Mouse (Mus musculus) kidney, adult 11 months (tissue): ENCODE measurements around the gene Nrxn3.

ENCODE experiments used
- DNase-seq: peaks from one replicate; pipeline ENCODE4 v3.0.0; 2022

The Nrxn3 gene

DNA sequence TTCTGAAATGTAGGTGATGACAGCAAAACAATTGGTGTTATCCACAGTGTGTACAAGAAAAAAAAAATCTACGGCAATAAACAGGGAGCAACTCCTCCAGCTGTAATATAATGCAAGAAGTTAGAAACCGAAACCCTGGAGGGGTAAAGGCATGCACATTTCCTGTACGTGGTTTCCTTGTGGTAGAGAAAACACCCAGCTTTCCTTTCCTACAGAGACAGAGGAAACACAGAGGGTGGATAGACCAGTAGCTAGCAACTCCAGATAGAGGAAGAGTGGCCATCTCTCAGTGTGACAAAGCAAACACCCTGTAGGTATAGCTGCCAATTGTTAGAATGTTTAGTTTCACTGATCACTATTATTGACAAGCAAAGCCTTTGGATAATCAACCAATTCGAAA lies 642.2 kb downstream of the Nrxn3 start:
- DNase-seq = no peak

DNA sequence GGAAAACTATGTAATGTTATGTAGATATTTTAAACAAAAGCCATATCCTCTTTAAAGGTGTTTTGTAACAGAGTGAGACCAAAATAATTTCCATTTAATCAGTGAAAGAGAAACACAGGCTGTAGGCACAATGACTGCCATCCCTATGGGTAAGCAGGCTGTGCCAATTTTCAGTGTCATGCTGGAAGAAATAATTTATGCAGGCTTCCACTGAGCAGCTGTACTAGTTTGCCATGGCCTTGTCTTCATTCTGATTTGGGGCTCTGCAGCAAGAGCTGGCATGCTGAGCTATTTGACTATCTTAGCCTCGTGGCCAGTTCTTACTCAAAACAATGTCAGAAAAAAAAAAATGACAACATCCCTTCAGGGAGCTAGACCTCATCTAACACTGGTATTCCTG lies 647.3 kb downstream of the Nrxn3 start:
- no peak for DNase-seq

DNA sequence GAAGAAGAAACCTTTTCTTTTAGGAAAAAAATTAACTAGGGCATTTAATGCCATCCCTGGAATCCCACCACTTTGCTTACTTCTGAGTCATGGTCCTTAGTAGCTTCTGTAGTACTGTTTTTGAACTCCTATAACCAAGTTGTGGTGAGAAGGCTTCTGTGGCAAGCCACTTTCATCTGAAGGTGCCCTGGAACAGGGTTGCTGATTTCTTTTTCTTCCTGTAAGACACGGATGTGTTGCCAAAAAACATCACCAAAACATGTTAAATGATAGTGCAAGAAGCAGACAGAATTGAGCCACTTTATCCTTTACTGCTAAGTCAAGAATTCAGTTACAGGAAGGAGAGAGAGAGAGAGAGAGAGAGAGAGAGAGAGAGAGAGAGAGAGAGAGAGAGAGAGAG lies 653.9 kb downstream of the Nrxn3 start:
- DNase-seq = no peak

DNA sequence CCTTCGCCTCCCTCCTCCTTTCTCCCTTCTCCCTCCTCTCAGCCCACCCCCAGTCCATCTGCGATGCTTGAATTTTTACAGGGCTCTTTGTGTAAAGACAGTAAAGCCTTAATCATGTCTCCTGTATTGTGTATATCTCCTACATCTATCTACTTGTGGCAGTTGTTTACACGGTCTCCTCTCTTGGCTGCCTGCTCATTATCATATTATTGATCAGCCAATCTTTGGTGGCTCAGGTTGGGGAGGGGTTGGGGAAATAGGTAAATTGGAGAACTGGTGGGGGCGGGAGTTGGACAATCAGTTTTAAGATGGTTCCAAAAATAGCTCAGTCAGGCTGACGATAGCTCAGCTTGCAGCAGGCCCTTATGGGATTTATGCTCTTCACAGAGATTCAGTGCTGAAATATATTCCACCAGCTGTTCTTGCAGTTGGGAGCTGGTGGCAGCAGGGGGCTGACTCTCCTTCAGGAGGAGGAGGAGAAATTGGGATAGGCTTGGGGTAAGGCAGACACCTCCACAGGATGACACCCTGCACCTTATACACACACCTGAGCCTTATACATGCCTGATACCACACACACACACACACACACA lies 654.5 kb downstream of the Nrxn3 start:
- DNase-seq = no peak

DNA sequence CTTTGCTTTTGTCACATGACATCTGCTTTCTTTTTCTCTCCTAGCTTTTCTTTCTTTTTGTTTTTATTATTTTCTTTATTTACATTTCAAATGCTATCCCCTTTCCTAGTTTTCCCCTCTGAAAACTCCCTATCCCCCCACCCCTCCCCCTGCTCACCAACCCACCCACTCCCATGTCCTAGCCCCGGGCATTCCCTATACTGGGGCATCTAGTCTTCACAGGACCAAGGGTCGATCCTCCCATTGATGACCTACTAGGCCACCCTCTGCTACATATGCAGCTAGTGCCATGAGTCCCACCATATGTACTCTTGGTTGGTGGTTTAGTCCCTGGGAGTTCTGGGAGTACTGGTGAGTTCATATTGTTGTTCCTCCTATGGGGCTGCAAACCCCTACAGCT lies 655.0 kb downstream of the Nrxn3 start:
- DNase-seq = no peak

DNA sequence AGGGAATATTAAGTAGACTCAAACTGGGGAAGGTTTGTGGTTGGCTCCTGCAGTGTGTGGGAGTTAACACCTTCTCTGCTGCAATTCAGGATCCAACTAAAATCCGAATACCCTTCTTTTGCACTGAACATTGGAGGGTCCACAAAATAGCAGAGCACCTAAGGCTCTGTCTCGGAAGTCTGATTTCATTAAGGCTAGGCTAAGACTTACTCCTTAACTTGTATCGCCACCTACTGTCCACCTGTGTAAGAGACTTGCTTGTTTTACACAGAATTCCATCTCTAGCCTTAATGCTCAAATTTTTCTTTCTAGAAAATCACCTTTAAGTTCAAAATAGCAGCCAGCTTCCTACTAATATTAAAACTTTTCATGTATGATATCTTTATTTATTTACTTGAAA lies 660.6 kb downstream of the Nrxn3 start:
- no peak for DNase-seq

DNA sequence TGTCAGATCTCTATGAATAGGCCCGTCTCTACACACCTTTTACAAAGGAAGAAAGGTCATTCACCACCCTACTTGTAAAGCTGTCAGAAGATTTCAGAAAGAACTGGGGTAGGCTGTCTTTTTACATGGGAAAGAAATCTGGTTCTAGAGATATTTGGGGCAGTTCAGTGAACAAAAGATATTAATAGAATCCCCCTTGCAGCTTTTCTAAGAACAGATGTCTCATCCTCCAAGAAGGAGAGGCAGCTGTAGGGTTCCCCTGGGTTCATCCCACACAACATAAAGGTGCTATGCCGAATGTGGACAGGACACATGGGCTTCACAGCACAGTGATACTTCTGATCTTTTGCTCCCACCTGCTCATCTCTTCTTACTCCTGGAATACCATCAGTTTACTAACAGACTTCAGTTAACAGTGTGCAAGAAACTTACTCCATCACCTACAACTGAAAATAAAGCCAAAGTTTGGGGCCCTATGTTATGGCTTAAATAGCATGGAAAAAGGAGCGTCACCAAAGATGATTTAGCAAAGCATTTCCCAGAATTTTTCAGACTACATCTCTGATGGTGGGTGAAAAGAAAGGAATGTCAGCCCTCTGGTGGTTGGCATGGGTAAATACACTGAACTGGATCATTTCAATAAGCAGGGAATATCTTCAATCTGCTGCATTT lies 672.6 kb downstream of the Nrxn3 start:
- DNase-seq = no peak

DNA sequence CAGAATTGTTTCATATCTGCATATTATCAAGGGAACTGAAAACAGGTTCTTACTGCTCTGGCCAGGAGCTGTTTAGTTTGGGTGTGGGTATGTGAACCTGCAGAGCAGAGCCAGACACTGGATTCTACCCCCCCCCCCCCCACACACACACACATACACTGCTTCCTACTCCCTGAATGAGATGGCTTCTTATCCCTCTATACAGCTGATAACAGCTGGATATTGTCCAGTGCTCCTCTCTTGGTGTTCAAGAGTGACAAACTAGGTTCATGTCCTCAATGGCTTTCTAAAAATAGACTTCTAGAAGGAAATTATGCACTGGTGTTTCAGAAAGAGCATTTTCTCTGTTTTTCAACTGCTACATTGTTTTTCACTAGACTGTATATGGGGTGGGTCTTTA lies 713.8 kb downstream of the Nrxn3 start:
- no peak for DNase-seq

DNA sequence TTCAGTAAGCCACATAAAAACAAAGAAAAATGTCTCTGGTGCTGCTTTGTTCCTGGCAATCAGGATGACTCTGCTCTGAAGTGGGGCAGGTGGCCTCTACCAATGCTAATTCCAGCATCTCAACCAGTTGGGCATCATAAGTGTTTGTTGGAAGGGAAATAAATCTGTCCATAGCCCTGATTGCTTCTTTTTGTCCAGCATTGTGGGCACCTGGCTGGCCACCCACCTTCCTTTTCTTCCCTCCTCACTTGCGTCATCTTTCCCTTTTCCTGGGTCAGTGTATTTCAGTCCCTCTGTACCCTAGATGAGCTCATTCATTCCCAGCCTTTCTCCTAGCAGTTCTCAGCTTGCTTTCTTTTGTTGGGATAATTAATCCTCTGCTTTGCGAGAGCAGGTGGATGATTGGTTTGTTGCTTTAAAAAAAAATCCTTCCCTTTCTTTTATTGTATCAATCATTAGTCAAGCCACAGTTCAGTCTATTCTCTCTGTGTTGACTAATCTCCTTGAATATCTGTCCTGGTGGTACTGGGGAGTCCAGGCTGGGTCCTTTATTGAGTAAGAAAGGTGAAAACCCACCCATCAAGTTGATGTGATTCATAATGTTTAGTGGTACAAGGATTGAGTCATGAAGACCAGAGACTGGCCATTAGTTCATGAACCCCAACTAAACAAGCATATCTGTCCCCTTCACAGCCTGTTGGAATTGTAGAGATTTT lies 719.8 kb downstream of the Nrxn3 start:
- no peak for DNase-seq

DNA sequence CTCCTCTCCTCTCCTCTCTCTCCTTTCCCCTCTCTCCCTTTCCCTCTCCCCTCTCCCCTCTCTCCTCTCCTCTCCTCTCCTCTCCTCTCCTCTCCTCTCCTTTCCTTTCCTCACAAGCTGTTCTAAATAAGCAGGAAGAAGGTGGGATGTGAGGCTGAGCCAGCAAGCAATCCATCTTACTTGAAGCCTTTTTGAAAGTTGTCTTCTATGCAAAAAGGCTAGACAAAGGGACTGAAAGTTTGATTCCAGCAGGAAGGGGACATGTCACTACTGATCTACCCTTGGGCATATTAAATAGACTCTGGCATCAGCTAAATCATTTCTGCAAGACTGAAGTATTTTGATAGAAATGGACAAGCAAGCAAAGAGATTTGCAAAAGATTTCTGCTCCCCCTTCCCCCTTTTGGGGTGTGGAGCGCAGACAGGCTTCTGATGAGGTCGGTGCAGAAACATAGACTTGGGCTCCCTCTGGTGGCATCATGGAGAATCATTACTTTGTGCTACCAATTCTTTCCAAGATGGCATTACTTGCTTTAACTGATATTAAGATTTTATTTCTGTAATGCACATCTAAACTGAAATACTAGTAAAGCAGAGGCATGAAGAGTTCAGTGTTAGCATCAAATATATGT lies 728.1 kb downstream of the Nrxn3 start:
- no peak for DNase-seq

DNA sequence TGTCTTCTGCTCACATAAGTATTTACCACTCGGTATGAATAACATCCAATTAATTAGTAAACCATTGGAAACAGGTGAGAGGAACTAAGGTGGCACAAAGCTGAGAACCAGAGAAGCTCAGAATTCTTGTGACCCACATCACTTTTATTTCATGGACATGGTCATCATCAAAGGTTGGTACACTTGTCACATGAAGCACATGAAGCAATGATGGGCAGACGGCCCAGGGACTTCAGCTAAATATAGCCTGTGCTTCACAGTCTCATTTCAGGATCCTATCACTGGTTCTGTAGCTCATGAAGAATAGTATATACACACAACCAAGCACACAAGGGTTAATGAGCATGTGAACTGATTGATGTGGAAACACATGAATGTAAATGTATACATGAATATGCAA lies 747.5 kb downstream of the Nrxn3 start:
- DNase-seq = no peak

DNA sequence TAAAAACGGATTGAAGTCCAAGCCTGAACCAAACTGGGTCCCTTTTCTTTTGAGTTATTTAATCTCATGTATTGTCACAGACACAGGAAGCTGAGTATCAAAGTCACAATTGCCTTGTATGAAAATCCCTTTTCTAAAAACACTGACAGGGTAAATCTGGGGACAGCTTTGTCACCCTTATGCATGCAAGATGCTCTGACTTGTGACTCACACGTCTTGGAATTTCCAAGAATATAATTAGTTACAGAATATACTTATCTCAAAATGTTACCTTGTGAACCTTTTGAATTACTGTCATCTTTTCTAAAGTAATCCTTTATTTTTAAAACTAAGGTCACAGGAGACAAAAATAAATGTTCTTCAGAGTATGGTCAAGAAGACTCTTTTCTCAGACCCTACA lies 748.6 kb downstream of the Nrxn3 start:
- no peak for DNase-seq

DNA sequence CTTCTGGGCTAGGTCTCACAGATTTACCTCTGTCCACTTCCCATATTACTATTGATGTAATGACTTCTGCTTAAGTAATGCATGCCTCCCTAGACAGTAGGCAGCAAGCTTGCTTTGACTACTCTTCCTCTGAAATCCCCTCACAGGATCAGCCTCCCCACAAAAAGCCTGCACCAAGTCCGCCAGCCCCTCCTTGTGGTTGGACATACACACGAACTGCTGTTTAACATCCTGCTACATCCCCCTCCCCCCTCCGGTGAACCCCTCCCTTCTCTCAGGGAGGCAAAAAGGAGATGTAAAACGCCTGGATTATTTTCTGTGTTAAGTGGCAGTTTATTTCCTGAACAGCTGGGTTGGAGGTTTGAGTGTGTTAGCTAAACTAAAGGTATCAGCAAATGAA lies 749.2 kb downstream of the Nrxn3 start:
- DNase-seq = no peak

DNA sequence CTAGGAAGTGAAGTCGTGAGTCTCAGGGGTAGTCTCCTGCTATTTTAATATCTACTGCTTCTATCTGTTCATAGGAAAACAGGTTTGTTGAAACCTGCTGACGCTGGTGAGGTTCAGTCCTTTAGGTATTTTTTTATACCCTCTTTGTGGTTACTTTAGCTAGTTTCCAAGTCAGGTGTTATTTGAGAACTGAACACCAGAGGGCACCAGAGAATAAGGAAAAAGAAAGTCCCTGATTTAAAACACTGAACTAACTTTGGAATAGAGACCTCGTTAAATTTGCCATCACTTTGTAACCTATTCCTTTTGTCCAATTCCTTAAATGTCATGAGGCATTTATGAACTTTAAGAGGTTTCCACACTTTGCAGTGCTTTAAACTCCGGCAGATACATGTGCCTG lies 756.4 kb downstream of the Nrxn3 start:
- no peak for DNase-seq

DNA sequence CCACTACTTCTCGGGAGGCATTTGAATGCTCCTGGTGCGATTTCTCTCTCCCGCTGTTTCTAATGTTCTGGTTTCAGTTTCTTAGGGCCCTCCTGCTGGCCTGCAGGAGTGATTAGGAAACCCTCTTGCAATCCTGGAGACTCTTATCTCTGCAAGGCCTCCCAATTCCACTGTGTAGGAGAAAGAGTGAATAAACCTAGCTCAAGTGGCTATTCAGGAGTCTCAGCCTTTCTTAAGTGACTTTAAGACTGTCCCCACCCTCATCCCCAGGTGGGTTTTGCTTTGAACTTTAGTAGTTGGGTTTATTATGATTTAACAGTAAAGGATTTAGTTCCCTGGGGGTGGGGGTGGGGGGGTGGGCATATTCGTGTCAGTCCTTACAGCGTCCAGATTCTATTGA lies 759.5 kb downstream of the Nrxn3 start:
- DNase-seq = no peak

DNA sequence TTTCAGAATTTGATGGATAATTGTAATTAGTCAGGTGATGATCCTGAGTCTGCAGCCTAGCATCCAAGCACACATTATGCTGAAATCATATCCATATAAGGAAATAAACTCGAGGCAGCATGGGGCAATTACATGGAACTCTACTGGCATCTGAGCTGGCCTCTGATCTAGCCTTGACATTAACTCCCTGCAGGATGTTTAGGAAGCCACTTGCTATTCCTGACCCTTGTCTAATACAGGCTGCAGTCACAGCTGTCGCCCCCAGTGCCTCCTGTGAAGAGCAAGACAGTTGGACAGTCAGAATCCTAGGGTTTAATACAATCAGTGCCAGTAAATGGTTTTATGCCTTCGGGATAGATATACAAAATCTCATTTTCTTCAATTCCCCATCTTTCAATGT lies 781.4 kb downstream of the Nrxn3 start:
- DNase-seq = no peak

DNA sequence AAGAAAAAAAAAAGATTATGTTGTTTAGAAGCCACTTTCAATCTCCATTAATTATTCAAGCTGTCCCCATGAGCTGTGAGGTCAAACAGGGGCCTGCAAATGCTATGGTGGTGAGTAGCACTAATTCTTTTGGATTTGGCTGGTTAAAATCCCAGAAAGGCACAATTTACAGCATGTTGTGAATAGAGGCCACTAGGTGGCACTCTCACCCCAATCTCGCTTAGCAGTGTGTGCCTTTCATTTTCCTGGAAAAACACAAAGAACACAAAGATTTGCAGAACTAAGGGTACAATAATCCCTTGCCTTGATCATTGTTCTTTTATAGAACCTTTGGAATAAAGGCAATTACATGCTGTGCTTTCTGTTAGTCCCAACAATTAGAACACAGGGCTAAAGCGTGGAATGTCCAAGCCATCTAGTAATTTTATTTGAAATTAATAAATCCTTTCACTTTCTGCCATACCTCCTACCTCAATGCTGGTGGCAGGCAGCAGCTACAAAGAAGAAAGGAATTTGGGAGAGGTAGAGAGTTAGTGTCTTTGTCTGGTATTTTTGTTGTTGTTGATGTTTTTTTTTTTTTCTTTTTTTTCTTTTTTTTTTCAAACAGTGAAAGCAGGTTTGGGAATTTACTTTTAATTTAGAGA lies 782.6 kb downstream of the Nrxn3 start:
- no peak for DNase-seq

DNA sequence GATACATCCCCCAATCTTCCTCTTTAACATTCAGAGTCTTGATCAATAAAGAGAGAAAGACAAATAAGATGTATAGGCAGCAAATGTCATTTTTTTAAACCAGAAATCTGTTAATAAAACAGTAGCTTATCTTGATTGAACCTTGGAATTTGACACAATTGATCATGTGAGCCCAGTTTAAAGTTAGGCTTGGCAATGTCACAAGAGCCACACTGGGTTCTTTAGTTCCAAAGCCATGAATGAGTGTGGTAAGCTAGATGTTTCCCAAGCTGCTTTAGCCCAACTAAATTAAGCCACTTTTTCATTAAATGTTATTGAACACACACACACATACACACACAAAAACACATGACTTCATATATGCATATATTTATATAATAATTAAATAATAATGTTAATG lies 786.3 kb downstream of the Nrxn3 start:
- DNase-seq = no peak

DNA sequence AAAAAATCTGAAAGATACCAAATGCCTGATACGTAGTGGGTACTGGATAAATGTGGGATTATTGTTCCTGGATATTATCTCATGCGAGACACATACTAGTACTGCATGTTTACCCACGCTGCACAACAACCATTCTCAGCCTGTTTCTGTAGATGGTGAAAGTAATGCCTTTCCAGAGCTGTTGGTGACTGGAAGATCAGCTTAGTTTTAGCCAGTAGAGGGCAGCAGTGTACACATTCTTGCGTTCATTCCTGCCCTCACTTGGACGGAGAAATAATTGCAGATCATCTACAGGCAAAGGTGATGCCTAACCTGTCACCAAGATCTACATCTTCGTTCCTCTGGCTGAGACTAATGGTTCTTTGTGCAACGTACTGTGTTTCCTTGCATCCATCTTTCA lies 791.1 kb downstream of the Nrxn3 start:
- peak; percentile 11 for DNase-seq

DNA sequence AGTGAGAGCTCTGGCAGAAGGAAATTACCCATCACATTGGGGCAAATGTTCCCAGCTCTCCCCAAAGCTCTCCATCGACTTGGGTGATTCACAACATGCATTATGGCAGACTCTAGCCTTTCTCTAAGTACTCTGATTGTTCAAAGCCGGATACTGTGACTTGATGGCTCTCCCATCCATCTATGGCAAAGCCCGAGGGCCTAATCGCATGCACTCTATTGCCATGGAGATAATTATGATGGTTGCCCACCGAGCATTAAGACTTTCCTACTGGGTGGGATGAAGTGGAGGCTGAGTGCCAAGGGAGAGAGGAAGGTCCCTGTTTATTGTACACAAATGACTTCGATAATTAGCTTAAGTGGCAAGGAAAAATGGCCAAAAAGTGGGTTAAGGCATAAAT lies 793.4 kb downstream of the Nrxn3 start:
- DNase-seq = no peak

DNA sequence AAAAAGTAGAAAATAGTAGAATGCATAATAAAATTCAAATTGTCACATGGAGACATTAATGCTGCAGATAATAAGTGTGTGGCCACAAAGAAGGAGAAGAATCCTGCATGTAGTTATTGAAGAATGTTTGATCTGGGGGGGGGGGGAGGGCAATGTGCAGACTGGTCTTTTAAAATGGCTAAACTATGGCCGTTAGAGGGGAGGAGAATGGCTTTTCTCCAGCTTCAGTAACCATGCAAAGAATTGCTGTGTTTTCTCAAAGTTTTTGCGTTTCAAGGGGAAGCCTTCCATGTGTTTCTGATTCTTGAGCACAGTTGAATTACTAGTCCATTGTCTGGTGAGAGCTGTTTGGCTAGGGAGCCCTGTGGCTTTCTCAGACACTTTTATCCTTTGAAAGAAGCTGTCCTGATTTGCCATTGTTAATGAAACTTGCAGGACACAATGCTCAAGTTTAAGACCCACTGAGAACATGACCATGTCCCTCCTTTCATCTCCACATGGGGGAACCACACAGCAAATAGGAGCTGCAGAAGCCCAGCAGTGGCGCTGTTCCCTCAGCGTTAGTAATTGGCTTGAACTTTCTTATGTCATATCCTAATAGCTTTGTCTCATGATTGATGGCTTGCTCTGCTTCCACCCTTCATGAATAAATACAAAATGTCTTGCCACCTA lies 808.1 kb downstream of the Nrxn3 start:
- DNase-seq = no peak

DNA sequence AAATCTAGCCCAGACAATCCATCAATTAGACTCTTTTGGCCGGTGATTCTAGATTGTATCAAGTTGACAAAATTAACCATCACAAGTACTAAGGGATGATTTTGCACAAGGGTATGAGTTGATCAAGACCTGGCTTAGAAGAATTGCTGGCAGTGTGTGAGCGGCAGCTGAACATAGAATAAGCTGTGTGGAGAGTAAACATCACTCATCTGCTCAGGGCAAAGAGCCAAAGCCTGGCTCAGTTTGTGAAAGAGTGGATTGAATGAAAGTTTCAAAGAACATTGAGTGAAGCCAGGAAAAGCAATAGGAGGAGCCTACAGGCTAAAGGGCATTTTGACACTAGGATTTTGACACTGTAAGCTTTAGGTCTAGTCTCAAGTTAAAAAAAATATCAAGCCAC lies 828.6 kb downstream of the Nrxn3 start:
- DNase-seq = no peak
